Mouse (Mus musculus) hindbrain, postnatal 0 days (tissue): ENCODE measurements around the gene Cdc42se1. TPM values are rescaled to one million over a fixed set of nuclear protein-coding genes. Genes with fewer than 3 reads are reported as not detected.

Source experiments
- ATAC-seq: fragments of 200-750 bp; cut with Nextera tagmentation; 2 replicates; pipeline ENCODE4 v1.8.0; 2017; ENCODE audit warnings: mild to moderate bottlenecking, moderate TSS enrichment, moderate library complexity
- DNase-seq: peaks from one replicate; pipeline ENCODE4 v3.0.0-alpha.2; 2015; ENCODE audit warnings: low spot score
- H3K27ac ChIP-seq: fragments of 300-500 bp; sonication (generic); 2 replicates; pipeline ENCODE4 v1.5.1; 2014; ENCODE audit warnings: mild to moderate bottlenecking
- H3K27me3 ChIP-seq: fragments of 300-500 bp; sonication (generic); 2 replicates; pipeline ENCODE4 v1.6.1; 2014; ENCODE audit warnings: low read length, mixed read lengths; ENCODE audit not compliant: insufficient read depth
- H3K36me3 ChIP-seq: fragments of 300-500 bp; sonication (generic); 2 replicates; pipeline ENCODE4 v1.6.1; 2014; ENCODE audit warnings: low read length, mixed read lengths; ENCODE audit not compliant: insufficient read depth
- H3K4me1 ChIP-seq: fragments of 300-500 bp; sonication (generic); 2 replicates; pipeline ENCODE4 v1.6.1; 2014; ENCODE audit warnings: antibody characterized with exemption, low read length, mixed read lengths; ENCODE audit not compliant: insufficient read depth
- H3K4me2 ChIP-seq: fragments of 300-500 bp; sonication (generic); 2 replicates; pipeline ENCODE4 v1.6.1; 2014; ENCODE audit warnings: low read depth, mild to moderate bottlenecking, low read length, moderate library complexity, mixed read lengths
- H3K4me3 ChIP-seq: fragments of 300-500 bp; sonication (generic); 2 replicates; pipeline ENCODE4 v1.5.1; 2014; ENCODE audit warnings: low read length
- H3K9ac ChIP-seq: fragments of 300-500 bp; sonication (generic); replicated peaks from 2 replicates; pipeline ENCODE4 v1.6.1; 2014; ENCODE audit warnings: mild to moderate bottlenecking, low read length, moderate library complexity, mixed read lengths
- H3K9me3 ChIP-seq: fragments of 300-500 bp; sonication (generic); 2 replicates; pipeline ENCODE4 v1.6.1; 2016; ENCODE audit warnings: low read length, mixed read lengths
- CTCF ChIP-seq: IDR thresholded peaks from 2 replicates; pipeline ENCODE4 v1.5.1; 2016; ENCODE audit warnings: antibody characterized with exemption, control low read depth, low read depth
- WGBS: fragments of 180-500 bp; shearing (Covaris S2); extraction: QIAGEN DNeasy Blood & Tissue Kit; methylation state at CpG from one replicate; pipeline ENCODE4 v1.1.7; 2014; 5-methylcytosine and 5-hydroxymethylcytosine counted together
- polyA plus RNA-seq: library from polyadenylated mRNA; unstranded; fragments of >200 nt; fragmentation: Nextera tagmentation; extraction: Ambion mirVana; gene quantifications from 2 replicates; pipeline ENCODE4 v1.2.1, GENCODE M21; 2015
- total RNA-seq: library from RNA; depleted of rRNA; stranded (reverse); fragments of >200 nt; gene quantifications from 2 replicates; pipeline ENCODE4 v1.2.3, GENCODE M21; 2014

Gene Cdc42se1
- total and polyA plus RNA-seq, 2 experiments from 2014 or later, result 54.0 to 60.4 TPM

DNA sequence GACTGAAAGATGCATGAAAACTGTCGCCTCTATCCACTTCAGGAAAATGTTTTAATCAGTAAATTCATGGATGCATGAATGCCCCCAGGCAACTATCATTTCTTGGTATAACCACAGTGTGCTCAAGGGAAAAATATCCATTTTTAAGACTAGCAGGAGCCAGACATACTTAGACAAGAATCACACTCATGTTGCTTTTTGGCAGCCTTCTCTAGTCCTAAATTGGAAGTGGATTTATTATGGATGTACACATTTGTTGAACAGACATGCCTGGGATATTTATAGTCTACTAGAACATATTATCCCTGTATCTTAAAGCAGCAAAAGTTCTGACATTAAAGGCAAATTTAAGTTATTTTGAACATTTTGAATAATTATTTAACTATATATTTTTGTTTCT lies 36.2 kb downstream of the Cdc42se1 start:
- no peaks in the 10 kb centered on the region for H3K27me3 ChIP-seq
- 63% methylated on average over 1 of the region's 1 CpGs for WGBS
- DNase-seq (no peak), ATAC-seq (no peak)
- no peak overlapping the region for H3K27ac ChIP-seq
- H3K4me1 ChIP-seq, result no peaks in the 10 kb centered on the region
- H3K9me3 ChIP-seq, result no peaks in the 10 kb centered on the region
- H3K4me2 ChIP-seq, result no peak overlapping the region
- H3K4me3 ChIP-seq, result no peak overlapping the region
- TF ChIP-seq CTCF, result no peak
- no peak overlapping the region for H3K9ac ChIP-seq
- peaks cover 46% of the 10 kb centered on the region for H3K36me3 ChIP-seq

DNA sequence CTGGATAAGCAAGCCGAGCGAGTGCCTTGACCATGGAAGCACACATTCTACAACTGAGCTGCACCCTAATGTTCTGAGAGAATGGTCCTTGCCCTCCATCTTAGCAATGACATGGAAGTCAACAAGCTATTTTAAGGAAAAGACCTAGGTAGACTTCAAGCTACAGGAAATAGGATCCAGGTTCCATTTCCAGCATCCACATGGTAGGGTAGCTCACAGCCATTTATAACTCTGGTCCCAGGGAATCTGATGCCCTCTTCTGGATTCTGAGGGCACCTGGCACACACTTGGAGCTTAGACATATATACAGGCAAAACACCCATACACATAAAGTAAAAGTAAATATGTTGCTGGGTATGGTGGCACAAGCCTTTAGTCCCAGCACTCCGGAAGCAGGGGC lies 37.5 kb downstream of the Cdc42se1 start:
- Histone ChIP-seq H3K27me3 (no peaks in the 10 kb centered on the region), H3K9me3 (no peaks in the 10 kb centered on the region), H3K36me3 (peaks cover 46% of the 10 kb centered on the region), H3K4me1 (no peaks in the 10 kb centered on the region), H3K27ac (no peak overlapping the region), H3K4me3 (no peak overlapping the region), H3K9ac (no peak overlapping the region), H3K4me2 (no peak overlapping the region)
- DNase-seq, result no peak
- no peak for ATAC-seq
- TF ChIP-seq CTCF, result no peak
- WGBS, result 96% methylated on average over 3 of the region's 3 CpGs

DNA sequence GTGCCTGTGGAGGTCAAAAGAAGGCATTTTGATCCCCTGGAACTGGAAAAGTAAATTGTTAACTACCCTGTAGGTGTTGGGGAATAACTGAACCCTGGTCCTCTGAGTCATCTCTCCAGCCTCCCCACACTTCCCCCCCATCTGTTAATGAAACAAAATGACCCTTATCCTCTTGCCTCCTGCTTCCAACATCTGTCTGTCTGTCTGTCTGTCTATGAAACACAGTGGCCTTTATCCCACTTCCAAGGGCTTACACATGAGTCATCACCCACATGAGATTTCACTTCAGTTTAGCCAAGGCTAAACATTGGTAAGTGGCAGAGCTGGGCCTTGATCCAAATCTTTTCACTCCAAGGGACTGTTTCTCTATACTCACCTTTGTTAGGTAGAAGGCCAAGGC lies 39.3 kb downstream of the Cdc42se1 start:
- no peaks in the 10 kb centered on the region for H3K27me3 ChIP-seq
- H3K4me2 ChIP-seq, result no peak overlapping the region
- no peak for TF ChIP-seq CTCF
- H3K4me3 ChIP-seq, result no peak overlapping the region
- ATAC-seq (no peak), DNase-seq (no peak)
- H3K27ac ChIP-seq, result no peak overlapping the region
- H3K4me1 ChIP-seq, result no peaks in the 10 kb centered on the region
- no peak overlapping the region for H3K9ac ChIP-seq
- no peaks in the 10 kb centered on the region for H3K9me3 ChIP-seq
- peaks cover 37% of the 10 kb centered on the region; the same call in 1 of the 2 replicates for H3K36me3 ChIP-seq

DNA sequence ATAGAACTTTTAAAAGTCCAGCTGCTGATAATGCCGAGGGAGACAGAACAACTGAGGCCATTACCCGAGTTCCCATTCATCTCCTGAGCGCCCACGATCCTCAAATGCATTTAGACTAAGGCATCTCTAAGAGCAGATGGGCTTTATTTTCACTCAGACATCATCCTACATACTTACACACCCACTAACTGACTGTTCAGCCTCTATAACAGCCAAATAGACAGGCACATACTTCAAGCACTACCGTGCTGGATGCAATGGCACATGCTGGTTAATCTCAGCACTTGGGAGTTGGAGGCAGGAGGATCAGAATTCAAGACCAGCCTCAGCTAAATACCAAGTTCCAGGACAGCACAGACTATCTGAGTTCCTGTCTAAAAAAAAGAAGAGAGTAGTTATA lies 41.3 kb downstream of the Cdc42se1 start:
- ATAC-seq (no peak), DNase-seq (no peak)
- Histone ChIP-seq H3K4me2 (no peak overlapping the region), H3K4me1 (no peaks in the 10 kb centered on the region), H3K27ac (no peak overlapping the region), H3K36me3 (peaks cover 28% of the 10 kb centered on the region; the same call in 1 of the 2 replicates), H3K9me3 (no peaks in the 10 kb centered on the region), H3K4me3 (no peak overlapping the region), H3K9ac (no peak overlapping the region), H3K27me3 (no peaks in the 10 kb centered on the region)
- 85% methylated on average over 5 of the region's 5 CpGs for WGBS
- TF ChIP-seq CTCF, result no peak

DNA sequence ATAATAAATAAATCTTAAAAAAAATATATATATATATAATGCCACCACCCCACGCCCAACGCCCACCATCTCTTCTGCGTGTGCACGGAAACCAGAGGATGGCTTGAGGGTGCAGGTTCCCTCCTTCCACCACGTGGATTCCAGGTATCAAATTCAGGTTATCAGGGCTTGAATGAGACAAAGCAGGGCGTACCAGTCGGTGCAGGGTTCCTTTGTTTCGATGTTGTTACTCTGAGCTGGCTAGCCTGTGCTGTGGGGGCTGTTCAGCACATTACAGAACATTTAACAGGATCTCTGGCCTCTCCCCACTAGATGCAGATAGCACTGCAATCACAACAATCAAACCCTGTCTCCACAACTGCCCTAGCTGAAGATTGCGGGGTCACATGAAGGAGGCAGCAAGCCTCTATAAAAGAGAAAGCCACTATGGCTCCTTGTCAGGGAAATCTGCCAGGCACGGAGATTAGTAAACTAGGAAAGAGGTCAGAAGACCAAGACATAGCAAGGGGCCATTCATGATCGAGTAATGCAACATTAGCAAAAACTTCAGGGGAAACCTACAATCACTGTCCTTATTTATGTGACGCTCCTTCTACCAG lies 42.3 kb downstream of the Cdc42se1 start:
- DNase-seq (no peak), ATAC-seq (no peak)
- H3K9me3 ChIP-seq, result no peaks in the 10 kb centered on the region
- H3K4me3 ChIP-seq, result no peak overlapping the region
- H3K4me1 ChIP-seq, result no peaks in the 10 kb centered on the region
- peaks cover 22% of the 10 kb centered on the region; the same call in 1 of the 2 replicates for H3K36me3 ChIP-seq
- H3K4me2 ChIP-seq, result no peak overlapping the region
- no peak overlapping the region for H3K9ac ChIP-seq
- TF ChIP-seq CTCF, result no peak
- H3K27ac ChIP-seq, result no peak overlapping the region
- H3K27me3 ChIP-seq, result no peaks in the 10 kb centered on the region
- WGBS, result 83% methylated on average over 12 of the region's 12 CpGs

DNA sequence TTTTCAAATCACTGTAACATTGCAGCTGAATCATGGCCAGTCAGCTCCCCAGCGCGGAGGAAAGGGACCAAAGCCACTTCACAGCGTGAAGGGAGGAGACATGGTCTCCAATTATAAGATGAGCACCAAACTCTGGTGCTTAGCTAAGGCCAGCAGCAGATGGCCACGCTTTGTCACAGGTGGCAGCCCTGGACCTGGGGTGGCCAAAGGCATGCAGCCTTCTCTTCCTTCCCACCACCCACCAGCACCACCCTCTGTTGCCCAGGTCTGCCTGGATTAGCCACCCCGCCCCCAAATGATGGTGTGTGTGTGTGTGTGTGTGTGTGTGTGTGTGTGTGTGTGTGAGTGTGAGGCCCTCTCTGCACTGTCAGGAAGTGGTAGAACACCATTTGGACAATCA lies 44.9 kb downstream of the Cdc42se1 start:
- DNase-seq, result peak; percentile 21
- Histone ChIP-seq H3K9ac (no peak overlapping the region), H3K4me3 (no peak overlapping the region), H3K4me2 (no peak overlapping the region), H3K27me3 (no peaks in the 10 kb centered on the region), H3K27ac (no peak overlapping the region), H3K36me3 (peaks cover 8% of the 10 kb centered on the region; the same call in 1 of the 2 replicates), H3K4me1 (no peaks in the 10 kb centered on the region), H3K9me3 (no peaks in the 10 kb centered on the region)
- ATAC-seq, result no peak
- no peak for TF ChIP-seq CTCF
- WGBS, result 76% methylated on average over 5 of the region's 5 CpGs

DNA sequence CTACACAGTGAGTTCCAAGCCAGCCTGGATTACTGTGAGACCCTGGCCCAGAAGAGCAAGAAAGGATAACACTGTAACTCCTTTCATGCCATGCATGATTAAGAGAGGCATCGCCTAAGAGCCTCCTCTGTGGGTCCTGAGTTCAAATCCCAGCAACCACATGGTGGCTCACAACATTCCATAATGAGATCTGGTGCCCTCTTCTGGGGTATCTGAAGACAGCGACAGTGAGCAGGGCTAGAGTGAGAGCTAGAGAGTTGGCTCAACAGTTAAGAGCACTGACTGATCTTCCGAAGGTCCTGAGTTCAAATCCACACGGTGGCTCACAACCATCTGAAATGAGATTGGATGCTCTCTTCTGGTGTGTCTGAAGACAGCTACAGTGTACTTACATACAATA lies 45.9 kb downstream of the Cdc42se1 start:
- ATAC-seq (no peak), DNase-seq (no peak)
- no peaks in the 10 kb centered on the region for H3K9me3 ChIP-seq
- H3K27me3 ChIP-seq, result no peaks in the 10 kb centered on the region
- no peaks in the 10 kb centered on the region for H3K4me1 ChIP-seq
- 95% methylated on average over 4 of the region's 4 CpGs for WGBS
- H3K27ac ChIP-seq, result no peak overlapping the region
- H3K4me3 ChIP-seq, result no peak overlapping the region
- TF ChIP-seq CTCF, result no peak
- no peak overlapping the region for H3K4me2 ChIP-seq
- H3K9ac ChIP-seq, result no peak overlapping the region
- peaks cover 3% of the 10 kb centered on the region; the same call in 1 of the 2 replicates for H3K36me3 ChIP-seq
